Mouse (Mus musculus): ENCODE data around the gene Gm42906. TPM values are rescaled to one million over a fixed set of nuclear protein-coding genes. Genes with fewer than 3 reads are reported as not detected.

The Gm42906 gene
- total RNA-seq, 2 experiments from 2014 or later = not detected

DNA sequence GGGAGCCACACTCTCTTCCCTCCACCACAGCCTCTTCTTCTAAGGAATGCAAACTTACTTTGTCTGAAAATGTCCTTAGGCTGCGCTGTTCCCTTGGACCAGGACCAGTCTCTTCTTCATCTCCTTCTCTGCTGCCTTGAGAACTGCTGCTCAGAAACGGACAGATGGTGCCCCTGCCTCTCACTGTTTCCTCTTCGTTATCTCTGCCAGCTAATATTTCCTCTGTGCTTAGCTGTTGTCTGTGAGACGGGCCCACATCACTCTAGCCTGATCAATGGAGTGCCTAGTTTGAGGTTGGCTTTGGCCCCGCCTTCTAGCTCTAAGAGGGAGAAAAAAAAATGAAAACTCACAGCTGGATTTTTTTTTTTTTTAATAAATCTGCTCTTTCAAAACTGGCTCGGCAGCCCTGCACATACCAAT, 300.7 kb downstream of the Gm42906 start:
- no peak for DNase-seq (ENCODE audit: extremely low spot score in 1 of 2, low spot score in 1 of 2)

DNA sequence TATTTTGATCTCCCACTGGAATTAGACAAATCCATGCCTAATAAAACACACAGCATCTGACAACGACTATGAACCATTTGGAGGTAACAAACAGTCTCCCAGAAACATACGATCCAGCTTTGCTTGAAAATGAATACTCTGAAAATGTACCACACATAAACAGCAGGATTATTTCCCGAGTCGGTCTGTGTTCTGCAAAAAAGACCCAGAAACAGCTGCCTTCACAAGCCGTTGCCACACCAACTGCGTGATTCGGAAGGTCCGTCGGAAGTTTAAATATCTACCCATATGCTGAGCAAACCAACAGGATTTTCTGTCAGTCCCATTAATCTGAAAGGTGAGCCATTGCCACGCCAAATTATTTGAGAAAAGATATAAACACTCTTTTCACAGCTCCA, 301.4 kb downstream of the Gm42906 start:
- no peak for DNase-seq (ENCODE audit: extremely low spot score in 1 of 2, low spot score in 1 of 2)

DNA sequence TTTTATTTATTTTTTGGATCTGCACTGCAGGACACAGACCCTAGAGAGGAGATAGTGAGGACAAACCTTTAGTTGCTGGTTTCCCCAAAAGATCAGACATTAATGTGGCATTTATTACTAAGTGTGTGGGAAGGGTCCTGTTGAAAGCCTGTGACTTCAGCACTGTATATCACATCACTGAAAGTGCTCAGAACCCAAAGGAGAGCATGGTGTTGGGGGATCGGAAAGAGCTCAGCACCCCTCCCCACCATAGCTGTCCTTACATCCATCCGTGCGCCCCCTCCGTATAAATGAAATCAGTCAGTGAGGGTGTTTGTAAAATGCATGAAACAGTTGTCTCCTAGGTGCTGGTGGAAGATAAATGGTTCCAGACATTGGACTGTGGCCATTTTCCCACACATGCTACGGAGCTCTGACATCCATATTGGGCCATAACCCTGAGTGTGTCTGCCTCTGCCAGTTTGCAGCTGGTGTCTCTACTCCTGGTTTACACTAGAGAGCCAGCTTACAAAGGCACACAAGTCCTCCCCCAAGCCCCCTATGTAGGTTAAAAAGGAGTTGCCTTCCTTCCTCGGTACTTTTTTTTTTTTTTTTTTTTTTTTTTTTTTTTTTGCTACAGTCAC, 301.9 kb downstream of the Gm42906 start:
- no peak for DNase-seq (ENCODE audit: extremely low spot score in 1 of 2, low spot score in 1 of 2)

DNA sequence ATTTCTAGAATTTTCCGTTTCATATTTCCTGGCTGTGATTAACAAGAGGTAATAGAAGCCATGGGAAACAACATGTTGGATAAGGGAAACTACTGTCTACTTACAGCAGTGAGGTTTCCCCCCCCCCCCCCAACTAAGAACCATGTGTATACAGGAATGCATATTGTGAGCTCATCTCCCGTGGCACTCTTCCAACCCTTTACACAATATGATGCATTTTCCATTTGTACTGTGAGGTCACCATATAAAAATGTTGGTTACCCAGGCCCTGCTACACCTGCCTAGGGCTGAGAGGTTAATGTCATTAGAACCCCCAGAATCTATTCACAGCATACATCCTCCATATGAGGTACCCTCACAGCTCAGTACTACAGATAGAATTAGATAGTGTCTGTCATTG, 310.1 kb downstream of the Gm42906 start:
- no peak for DNase-seq (ENCODE audit: extremely low spot score in 1 of 2, low spot score in 1 of 2)

DNA sequence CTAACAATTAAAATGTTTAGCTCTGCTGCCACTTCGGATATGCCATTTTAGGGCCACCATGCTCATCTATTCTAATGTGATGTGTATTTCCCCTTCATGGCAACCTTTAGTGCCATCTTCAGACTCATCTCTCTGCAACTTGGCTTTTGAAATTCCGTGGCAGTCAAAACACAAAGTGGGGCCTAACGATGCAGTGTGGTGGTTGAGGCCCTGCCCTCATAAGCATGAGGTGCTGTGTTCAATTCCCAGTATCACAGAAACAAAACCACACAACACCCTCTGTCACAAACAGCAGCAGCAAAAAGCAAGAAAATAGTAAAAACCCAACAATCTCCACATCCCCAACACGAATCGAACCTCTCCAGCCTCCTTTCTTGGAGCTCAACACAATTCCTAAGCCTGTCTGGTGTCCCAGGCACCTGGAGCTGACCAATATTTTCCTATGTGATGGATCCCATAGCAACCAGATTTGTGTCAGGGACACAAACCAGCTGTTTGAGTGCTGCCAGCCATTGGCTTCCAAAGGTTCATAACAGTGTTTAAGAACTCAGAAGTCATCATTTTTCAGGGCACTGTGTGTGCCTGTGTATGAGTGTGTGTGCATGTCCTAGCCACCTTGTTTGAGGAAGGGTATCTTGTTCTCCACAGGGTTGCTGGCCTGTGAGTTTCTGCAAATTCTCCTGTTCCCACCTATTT, 311.6 kb downstream of the Gm42906 start:
- DNase-seq (ENCODE audit: extremely low spot score in 1 of 2, low spot score in 1 of 2) = no peak

DNA sequence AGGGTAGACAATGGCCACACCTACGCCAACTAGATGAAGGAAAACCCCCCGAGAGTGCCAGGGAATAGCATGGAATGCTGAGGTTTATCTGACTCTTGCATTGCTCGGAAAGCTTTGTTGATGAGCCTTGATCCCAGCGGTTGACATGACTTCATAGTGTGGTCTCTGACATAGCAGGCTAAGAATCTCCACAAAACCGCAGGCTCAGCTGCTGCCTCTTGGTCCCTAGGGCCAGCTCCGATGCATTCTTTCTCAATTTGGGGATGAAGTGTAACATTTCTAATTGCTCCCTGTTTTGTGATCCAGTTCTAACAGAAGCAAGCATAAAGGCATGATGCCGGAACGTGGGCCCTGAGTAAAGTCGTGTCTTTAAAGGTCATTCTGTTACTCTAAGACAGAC, 315.2 kb downstream of the Gm42906 start:
- DNase-seq (ENCODE audit: extremely low spot score in 1 of 2, low spot score in 1 of 2) = no peak

DNA sequence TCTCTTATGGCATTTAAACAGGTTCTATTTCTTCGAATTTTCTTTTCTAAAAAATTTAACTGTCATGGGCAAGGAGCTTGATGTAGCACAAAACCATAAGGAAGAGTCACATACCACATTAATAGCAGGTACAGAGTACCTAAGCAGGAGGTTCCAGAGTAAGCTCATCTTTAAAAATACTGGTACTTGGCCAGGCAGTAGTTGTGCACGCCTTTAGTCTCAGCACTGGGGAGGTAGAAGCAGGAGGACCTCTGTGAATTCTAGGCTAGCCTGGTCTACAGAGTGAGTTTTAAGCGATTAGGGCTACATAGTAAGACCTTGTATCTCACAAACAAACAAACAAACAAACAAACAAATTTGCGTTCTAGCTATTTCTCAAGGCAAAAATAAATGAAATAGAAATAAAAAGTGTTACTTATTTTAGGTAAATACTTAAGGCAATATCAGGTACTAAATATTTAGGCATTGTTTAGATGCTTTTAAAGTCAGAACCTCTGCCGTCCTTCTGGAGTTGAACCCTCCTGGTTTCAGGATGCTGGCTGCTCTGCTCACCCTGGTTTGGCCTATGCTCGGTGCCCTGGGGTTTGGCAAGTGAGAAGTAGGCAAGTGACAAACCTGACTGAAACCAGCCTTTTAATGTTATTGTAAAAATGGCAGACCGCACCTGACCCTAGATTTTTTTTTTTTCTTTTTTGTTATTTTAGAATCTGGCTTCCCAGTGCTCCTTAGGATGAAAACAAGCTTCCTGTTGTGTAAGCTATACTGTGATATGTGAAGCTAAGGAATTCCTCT, 316.7 kb downstream of the Gm42906 start:
- no peak for DNase-seq (ENCODE audit: extremely low spot score in 1 of 2, low spot score in 1 of 2)

DNA sequence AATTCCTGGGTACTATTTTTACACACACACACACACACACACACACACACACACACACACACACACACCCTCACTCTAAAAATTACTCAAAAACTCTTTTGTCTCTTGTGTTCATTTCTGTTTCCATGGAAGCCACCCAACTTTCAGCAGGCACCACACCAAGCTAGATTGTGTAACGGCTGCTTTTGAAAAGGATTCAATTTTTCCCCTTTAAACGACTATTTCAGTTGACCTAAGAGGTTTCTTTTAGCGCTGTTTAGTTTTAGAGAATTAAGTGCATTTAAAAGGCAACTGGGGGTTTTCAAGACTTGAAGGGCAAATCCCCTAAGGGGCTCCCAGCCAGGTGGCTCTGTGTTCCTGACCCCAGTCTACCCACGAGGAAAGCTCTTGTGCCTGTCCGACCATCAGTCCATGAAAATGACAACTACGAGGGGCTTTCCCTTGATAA, 317.5 kb downstream of the Gm42906 start:
- no peak for DNase-seq (ENCODE audit: extremely low spot score in 1 of 2, low spot score in 1 of 2)

DNA sequence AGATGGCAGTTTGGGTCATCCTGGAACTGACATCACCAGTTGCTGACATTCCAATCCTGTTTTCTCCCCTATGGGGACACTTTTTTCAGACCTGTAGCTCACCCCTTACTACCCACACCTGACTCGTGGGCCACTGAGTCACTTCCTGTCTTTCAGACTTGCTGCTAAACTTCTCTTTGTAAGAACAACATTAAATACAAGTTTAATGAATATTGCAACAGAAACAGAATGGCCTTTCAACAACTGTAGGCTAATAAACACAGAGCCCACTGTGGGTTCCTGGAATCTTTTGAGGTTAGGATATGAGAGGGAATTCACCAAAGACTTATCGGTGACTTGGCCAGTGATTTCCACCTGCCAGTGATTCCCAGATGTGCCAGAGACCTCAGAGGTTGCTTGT, 318.1 kb downstream of the Gm42906 start:
- no peak for DNase-seq (ENCODE audit: extremely low spot score in 1 of 2, low spot score in 1 of 2)

DNA sequence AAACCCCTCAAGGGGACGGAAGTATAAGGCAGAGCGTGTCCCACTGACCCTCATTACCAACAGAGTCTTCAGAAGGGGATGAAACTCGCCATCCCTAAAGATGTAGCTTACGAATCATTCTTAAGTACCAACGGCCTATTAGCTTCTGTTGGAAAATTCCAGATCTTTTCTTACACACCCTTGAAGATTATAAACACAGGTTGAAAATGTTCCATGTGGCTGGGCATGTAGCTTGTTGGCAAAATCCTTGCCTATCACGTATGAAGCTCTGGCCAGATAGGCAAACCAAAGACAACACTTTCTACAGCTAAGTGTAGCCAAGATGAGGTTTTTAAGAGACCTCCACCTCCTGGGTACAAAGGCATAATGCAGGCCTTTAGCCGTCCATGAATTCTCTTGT, 319.0 kb downstream of the Gm42906 start:
- no peak for DNase-seq (ENCODE audit: extremely low spot score in 1 of 2, low spot score in 1 of 2)

DNA sequence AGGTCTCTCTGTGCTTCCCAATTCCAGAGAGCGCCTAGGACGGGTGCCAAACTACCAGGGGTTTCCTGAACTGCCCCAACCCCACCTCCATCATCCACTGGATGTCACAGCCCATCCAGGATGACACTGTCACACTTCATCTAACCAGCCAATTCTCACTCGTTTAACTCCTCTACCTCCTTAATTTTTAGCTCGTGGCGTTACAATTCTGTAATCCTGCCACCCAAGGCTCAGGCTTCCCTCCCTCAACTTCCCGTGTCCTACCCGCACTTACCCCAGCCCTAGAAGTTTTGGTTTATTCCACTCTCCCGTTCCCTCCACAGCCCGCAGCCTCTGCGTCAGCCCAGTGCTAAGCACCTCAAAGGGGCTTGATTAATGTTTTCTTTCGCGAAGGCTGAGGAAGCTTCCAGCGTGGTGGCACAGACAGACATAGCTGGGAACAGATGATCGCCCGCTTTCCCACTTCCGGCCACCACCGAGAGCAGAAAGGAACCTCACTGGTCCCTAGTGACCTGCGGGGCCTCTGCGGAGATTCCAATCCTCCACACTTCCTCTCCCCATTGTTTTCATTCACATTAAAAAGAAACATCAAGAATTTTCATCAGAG, 319.6 kb downstream of the Gm42906 start:
- DNase-seq (ENCODE audit: extremely low spot score in 1 of 2, low spot score in 1 of 2) = no peak

DNA sequence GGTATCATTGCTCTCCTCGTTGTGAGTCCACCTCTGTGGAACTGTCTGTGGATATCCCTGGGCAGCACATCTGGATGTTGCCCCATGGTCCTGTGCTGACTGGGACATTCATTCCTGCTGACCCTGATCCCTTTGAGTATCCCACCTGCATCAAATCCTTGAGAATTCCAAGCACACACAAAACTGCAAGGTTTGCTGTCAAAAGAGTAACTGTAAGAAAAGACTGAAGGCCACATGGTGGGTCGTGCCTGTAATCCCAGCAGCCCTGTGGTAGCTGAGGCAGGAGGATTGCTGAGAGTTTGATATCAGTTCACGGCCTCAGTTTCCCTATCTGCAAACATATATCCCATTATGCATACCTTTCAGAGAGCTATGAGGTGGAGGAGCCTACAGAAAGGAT, 321.1 kb downstream of the Gm42906 start:
- no peak for DNase-seq (ENCODE audit: extremely low spot score in 1 of 2, low spot score in 1 of 2)

DNA sequence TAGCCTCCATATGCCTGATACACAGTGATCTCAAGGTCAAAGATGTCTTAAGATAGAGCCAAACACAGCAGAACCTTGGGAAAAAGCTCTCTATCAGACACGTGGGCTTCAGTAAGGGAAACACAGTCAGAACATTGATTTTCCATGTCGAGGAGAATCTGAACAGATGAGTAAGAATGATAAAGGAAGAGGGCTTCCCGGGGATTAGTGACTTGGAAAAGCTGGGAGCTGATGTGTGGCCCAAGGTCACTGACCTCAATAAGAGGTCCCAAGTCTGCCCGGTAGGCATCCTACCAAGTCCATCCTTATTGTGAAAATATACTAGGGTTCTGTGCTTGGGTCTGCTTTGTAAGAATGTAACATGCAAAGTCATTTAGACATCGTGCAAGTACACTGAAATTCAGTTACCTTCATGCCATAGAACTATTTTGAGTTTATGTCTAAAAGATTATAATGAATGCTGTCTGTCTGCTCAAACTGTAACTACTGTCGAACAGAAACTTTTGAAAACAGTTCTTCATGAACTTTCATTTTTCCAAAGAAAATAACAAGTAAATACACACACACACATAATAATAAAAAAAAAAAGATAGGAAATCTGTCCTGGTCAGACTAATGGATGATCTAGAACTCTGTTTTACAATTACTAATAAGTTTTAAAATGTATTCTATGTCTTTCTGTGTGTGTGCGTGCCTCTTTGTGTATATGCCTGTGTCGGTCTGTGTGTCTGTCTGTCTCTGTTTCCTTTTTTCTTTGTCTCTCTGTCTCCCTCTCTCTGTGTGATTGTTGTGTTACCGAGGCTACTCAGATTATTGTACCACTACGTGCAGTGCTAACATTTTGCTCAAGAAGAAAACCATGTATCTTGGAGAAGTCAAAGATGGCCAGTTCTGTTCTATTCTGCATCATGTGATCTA, 322.6 kb downstream of the Gm42906 start:
- no peak for DNase-seq (ENCODE audit: extremely low spot score in 1 of 2, low spot score in 1 of 2)

DNA sequence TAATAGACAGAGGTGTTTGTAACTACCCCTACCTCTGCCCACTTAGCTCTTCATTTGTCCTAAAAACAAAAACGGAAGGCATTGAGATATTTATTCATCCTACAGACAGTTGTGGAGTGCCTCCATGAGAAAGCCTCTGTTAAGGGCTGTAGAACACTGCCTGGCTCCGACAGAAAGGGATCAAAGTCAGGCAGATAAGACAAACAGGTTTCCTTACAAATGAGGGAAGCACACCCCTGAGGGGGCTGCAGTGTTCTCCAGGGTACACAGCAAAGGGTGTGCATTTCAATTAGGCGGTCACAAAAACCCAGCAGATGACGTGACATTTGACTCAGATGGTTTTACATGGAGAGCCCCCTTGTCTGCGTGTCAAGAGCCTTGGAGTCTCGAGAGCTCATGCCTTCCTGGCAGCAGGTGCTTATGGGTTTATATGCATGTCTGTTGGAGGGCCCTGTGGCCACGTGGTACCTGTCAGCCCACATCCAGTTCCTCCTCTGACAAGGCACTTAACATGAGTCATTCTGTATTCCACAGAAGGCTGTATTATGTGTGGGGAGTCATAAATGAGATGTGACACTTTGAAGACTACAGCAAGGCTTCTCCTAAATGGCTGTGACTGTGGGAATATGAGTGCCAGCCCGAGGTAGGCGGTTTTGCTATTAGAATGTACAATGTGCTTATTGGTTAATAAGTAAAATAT, 323.5 kb downstream of the Gm42906 start:
- no peak for DNase-seq (ENCODE audit: extremely low spot score in 1 of 2, low spot score in 1 of 2)

DNA sequence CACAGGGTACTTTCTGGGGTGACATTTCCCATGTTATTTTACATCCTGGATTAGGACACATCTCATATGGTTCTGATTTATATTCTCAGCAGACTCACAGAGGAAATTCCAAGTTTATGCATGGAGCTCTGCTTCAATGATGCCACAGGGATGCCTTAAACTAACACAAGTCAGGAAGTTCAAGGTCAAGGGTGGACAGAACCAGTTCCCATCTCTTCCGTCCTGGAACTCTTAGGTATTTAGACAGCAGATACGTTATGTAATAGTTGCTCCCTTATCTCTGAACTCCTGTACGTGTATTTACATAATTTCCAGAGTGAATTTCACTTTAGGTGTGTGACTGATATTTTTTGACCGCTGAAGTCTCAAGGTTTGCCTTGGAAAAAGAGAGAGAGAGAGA, 324.7 kb downstream of the Gm42906 start:
- DNase-seq (ENCODE audit: extremely low spot score in 1 of 2, low spot score in 1 of 2) = no peak

DNA sequence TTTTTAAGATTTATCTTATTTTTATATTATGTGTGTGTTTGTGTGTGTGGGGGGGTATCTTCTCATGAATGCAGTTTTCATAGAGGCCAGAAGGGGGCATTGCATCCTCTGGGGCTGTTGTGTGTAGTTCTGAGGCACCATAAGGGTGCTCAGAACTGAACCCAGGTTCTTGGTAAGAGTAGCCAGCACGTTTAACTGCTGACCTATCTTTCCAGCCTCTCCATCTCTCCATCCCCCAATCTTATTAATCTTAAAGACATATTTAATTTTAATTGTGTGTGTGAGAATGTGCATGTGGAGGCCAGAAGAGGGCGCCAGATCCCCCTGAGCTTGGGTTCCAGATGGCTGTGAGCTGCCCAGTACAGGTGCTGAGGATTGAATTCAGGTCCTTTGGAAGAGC, 325.7 kb downstream of the Gm42906 start:
- DNase-seq (ENCODE audit: extremely low spot score in 1 of 2, low spot score in 1 of 2) = no peak

DNA sequence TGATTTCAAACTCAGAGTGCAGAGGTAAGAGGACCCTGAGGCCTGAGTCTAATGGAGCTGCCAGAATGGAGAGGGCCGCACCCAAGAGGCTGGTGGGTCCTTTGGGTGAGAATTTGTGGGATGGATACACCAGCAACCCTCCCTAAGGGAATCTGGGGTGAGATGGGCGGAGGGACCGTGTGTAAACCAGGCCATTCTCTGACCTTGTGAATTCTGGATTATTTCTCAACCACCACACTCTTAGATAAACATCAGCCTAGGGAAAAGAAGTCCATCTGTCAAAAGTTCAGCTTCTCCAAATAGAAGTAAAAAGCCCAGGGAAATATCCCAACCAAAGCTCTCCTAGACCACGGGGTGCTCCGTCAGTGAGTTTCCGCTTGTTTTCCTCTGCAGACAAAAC, 332.0 kb downstream of the Gm42906 start:
- no peak for DNase-seq (ENCODE audit: extremely low spot score in 1 of 2, low spot score in 1 of 2)

DNA sequence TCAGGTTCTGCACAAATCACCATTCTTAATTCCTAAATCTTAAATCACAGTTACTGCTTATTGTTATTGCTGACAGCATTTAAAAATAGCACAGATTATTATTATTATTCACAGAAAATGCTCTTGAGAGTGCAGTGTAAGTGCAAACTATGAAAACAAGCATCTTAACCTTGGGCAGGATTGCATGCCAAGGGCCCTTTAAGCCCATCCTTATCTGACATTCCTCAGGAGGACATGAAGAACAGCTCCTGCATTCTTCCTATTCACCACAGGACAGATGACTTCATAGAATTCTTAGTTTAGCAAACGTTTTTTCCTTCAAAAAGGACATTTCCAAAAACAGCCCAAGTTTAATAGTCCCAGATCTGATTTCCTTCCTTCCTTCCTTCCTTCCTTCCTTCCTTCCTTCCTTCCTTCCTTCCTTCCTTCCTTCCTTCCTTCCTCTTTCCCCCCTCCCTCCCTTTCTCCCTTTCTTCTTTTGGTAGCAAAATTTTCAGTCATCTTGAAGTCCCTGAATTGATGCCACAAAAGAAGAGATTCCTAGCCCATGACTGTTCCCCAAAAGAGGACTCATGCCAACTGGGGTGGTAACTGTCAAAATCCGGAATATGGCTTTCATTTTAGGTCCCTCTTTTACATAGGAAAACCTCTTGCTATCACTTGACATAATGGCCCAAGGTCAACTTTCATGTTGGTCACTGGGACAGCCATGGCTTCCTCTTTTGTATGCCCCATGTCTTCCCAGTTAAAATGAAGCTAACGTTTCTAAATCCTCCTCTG, 334.9 kb downstream of the Gm42906 start:
- DNase-seq (ENCODE audit: extremely low spot score in 1 of 2, low spot score in 1 of 2) = no peak

DNA sequence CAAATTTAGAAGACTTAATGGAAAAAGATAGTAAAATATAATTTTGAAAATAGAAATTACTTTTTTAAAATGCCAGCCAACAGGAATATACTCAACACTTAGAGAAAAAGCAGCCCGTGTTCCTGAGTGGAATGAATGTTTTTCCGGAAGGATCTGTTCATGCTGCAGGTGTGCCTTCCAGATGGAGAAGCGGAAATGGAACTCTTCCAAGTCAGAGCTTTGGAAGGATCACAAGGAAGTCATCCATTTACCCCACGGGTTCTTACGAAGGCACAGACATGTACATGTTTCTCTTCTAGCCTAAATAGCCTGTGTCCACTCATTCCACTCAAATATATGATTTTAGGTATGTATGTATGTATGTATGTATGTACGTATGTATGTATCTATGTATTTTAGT, 337.0 kb downstream of the Gm42906 start:
- no peak for DNase-seq (ENCODE audit: extremely low spot score in 1 of 2, low spot score in 1 of 2)

All from layer of hippocampus, postnatal 25 days (tissue).